Mouse (Mus musculus): ENCODE measurements around the gene Mrpl52.

The Mrpl52 gene

DNA sequence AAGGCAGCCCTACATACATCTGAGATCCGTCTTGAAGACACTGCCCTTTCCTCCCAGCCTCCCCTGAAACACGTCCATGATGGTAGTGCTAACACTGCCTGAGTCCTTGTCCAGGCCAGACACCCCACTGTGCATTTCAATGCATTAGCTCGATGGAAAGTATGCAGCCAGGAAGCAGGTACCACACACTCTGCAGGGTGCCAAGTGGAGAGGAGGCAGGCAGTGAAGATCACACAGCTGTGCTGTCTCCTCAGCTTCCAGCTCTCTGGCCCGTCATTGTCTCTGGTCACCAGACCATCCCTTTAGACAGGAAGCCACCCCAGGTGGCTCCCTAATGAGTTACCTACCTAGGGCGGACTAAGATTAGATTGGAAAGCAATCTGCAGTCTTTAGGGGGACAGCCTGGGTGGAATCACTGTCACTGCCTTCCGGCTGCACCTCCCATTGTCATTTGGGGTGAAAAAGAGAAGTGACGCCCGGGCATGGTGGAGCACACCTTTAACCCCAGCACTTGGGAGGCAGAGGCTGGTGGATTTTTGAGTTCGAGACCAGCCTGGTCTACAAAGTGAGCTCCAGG lies 14.6 kb upstream of the Mrpl52 start:
- no peak for DNase-seq (ENCODE audit: low read depth, low spot score)

DNA sequence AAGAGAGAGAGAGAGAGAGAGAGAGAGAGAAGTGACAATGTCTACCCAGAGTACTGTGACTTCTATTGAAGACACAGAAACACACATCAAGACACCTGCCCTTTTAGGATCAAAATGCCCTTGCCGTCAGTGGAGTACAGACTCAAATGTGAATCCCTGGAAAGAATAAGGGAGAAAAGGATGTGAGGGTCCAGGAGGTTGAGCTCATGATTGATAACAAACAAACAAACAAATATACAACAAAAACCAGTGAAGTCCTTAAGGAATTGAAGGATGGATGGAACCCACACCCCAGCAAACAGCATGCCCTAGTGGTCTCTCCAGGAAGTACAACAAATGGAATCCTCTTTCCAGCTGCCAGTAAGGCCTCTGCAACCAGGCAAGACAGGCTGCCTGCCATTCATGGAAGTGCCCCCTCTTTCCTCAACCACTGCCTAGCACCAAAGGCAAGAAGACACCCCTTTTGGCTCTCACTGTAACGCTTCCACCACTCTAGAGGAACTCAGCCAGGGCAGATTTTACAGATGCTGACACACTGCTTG lies 14.0 kb upstream of the Mrpl52 start:
- no peak for DNase-seq (ENCODE audit: low read depth, low spot score)

DNA sequence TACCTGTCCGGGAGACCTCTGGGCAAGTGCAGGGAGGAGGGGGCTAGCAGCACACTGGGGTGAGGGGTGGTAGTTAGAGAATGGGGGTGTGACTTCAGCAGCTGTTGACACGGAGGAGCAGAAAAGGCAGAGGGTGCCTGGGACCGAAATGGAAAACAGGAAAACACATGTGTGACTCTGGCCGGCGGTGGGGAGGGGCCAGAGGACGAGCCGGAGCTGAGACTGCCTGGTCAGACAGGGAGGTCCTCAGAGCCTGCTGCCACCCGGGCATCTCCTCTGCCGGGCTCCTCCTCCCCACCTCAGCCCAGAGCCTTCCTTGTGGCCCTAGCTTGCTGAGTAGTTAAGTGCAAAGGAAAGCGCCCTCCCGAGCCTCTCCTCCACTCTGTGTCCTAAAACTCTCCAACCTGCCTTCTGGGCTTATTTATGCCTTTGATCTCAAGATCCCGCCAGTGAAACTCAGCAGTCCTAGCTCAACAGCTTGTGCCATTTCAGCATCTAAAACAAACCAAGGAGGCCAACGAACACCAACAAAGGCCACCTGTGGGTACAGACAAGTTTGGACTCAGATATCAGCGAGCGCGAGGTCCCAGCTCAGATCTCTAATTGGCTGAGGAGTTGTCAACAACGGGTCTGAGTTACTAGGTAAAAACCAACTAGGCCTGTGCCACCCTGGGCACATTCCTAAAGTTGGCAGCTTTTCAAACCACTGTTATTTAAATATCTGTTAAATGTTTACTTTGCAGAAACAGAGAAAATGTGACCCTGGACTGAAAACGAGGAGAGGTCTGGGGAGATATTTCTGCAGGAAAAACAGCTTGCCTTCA lies 12.6 kb upstream of the Mrpl52 start:
- DNase-seq (ENCODE audit: low read depth, low spot score): no peak

DNA sequence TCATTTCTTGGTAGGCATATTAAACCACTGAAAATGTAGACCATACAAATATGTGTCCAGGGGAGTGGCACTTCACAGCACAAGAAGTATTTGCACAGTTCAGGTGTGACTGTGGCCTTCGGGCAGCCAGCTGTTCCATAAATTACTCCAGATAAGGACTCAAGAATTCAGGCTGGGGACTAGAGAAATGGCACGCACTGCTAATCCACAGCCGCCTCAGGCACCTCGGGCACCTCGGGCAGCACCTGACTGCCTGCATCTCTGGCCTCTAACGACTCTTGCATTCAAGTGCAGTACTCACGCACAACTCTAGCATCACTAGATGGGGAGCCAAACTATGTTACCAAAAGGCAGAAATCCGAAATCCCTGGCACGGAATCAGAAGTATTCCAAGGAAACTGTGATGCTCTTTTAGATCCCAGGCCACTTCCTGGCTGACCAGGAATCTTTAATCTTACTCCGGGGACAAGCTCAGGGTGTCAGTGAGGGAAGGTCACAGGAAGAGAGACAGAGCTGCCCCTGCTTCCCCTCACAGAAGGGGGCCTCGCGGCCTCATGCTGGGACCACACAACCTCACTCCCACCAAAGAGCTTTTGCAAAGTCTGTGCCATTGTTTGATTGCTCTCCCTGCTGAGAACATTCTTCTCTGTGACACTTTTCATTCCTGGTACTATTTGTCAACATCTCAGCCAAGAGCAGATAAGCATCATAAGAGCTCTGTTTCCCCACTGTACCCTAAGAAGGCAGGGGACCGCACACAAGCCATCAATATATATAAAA lies 11.3 kb upstream of the Mrpl52 start:
- no peak for DNase-seq (ENCODE audit: low read depth, low spot score)

DNA sequence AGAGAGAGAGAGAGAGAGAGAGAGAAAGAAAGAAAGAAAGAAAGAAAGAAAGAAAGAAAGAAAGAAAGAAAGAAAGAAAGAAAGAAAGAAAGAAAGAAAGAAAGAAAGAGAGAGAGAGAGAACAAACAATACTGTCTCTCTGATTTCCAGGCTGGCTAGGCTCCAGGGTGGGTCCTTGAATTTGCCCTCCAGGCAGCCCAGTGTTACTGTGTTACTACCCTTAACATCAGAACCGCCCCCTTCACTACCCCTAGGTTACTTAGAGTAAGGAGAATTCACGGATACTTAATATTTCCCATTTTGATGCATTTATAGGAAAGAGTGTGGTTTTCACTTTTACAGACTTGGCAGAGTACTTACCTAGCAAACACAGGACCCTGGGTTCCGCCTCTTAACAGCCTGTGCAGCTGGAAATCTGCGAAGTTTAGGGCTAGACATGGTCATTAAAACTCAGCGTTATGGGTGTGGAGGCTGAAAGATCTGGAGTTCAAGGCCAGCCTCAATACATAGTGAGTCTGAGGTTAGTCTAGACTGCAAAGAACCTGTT lies 10.4 kb upstream of the Mrpl52 start:
- no peak for DNase-seq (ENCODE audit: low read depth, low spot score)

DNA sequence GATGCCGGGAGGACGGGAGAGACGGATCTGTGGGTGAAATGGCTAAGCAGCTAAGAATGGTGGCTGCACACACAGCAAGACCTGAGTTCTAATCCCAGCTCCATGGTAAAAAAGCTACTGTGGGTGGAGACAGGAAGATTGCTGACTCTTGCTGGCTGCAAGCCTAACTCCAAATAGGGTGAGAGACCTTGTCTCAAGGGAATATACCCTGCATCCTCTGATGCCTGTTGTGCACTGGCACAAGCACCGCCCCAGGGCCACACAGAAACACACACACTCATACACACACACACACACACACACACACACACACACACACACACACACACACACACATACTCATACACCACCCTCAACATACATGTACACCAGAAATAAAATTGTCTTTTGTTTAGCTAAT lies 9.9 kb upstream of the Mrpl52 start:
- no peak for DNase-seq (ENCODE audit: low read depth, low spot score)

DNA sequence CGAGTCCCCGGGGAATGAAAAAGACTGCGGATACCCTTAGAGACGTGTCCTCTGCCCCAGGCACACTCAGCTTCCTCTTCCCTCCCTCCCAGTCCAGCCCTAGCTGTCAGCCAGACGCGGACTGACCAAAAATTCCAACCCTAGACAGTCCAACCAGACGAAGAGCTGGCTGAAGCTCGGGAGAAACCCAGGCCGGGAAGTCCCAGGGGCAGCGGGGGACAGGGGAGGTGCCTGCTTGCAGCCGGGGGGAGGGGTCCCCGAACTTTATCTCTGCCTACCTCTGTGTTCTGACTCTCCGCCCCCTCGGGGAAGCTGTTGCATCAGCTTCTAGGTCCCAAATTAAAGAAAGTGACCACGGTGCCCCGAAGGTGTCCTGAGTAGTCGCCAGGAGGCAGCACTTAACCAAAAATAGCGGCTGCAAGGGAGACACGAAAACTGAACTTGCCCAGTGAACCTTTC lies 9.1 kb upstream of the Mrpl52 start, which contains the start of gene Slc7a7:
TSS of gene Slc7a7 (minus strand) at position 158 of the 459 bp plus-strand sequence.
- DNase-seq (ENCODE audit: low read depth, low spot score): no peak

DNA sequence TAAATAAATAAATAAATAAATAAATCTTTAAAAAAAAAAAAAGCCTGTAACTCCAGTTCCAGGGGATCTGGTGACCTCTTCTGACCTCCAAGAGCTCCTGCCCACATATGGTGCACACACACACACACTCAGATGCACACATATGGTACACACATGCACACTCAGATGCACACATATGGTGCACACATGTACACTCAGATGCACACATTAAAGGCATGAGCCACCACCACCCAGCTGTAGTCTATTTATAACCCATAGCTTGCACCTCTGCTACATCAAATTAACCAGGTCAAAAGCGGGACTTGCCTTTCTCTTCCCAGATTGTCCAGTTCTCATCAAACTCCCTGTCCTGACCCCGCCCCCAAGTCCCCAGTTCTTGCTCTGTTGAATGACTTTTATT lies 5.7 kb upstream of the Mrpl52 start:
- no peak for DNase-seq (ENCODE audit: low read depth, low spot score)

DNA sequence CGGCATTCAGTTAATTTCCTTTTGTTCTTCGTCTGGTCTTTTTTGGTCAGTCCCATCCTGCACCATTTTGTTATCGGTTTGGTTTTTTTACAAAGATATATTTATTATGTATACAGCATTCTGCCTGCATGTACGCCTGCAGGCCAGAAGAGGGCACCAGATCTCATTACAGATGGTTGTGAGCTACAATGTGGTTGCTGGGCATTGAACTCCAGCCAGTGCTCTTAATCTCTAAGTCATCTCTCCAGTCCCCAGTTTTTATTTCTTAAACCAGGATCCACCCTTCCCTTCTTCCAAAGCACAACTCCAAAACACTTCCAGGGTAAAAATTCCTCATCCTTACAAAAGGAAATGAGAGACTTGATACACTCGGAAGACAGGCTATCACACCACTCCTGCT lies 3.3 kb upstream of the Mrpl52 start:
- no peak for DNase-seq (ENCODE audit: low read depth, low spot score)

DNA sequence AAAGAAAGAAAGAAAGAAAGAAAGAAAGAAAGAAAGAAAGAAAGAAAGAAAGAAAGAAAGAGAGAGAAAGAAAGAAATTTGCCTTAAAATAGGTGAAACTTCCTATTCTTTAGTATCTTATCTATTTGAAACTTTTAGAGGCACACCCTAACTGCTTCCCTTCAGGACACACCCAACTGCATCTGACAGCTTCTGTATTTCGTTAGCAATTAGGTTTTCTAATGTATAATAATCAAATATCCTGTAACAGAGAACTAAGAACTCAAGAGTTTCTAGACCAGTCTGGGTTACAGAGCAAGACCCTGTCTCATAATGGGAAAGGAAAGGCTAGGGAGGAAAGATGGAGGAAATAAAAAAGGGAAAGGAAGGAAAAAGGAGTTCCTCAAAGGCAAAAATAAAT lies 2.1 kb upstream of the Mrpl52 start:
- no peak for DNase-seq (ENCODE audit: low read depth, low spot score)

DNA sequence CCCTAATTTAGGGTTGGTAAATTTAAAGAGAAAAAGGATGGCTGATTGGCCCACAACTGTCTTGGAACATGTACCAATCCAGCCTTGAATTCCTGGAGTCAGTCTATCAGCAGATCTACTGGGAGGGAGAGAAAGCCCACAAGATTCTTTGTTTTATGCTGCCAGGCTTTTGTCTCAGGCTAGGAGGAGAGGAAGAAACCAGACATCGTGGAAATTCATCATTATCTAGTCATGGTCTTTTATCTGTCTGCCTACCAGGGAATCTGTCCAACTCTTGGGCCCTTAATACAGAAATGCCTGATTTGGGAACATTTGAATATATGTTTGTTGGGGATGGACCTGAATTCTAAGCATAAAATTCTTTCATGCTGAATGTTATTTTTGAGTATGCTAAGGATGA lies 1.2 kb upstream of the Mrpl52 start:
- no peak for DNase-seq (ENCODE audit: low read depth, low spot score)

DNA sequence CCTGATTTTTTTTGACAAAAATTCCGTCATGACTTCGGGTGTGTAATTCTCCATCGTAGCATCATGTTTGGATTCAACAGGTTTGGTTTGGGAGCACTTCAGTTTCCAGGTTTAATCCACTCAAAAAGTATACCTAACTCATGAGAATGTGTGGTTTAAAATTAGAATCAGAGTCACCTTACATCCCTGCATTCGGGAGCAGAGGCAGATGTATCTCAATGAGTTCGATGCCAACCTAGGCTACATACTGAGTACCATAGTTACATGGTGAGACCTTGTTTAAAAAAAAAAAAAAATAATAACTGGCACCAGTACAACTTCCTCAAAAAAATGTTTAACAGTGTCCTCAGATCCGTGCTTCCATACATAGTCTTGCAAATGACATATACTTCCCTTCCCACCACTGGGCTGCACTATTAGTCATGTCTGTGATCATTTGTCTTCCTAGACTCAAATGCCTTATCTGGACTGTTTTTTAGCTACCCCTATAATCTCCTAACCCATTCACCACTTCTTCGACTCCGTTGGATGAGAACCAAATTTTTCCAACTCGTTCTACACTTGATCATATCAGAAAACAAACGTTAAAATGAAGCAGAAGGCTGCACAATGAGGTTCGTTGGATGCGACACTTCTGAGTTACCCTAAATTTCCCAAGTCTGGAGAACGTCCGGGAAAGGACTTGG lies 563 bp upstream of the Mrpl52 start:
- no peak for DNase-seq (ENCODE audit: low read depth, low spot score)

DNA sequence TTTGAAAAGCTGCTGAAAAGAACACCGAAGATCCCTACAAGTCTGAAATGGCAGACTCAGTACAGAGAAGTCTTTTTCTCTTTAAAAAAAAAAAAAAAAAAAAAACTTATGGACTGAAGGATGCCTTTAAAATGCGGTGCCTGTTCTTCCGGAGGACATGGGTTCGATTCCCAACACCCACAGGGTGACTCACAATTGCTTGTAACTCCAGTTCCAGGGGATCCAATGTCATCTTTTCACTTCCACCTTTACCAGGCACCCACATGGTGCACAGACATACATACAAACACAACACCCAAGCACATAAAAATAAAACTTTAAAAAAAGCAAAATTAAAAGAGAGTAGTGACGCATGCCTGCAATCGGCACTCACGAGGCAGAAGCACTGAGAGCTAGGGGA lies 987 bp downstream of the Mrpl52 start:
- DNase-seq (ENCODE audit: low read depth, low spot score): no peak

DNA sequence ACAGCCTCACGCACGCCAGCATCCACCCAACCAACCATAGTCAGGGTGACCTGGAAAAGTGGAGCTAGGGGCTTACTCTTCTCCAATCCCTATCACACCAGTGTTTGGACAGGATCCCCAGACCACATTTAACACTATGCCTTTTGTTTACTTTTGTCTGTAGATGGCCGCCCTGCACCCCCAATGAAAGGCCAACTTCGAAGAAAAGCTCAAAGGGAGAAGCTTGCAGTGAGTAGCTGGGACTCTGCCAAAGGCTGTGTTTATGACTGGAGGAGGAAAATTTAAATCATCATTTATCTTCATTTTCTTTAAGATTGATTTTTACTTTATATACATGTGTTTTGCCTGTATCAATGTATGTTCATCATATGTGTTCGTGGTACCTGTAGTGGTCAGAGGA lies 1.7 kb downstream of the Mrpl52 start:
- DNase-seq (ENCODE audit: low read depth, low spot score): no peak

DNA sequence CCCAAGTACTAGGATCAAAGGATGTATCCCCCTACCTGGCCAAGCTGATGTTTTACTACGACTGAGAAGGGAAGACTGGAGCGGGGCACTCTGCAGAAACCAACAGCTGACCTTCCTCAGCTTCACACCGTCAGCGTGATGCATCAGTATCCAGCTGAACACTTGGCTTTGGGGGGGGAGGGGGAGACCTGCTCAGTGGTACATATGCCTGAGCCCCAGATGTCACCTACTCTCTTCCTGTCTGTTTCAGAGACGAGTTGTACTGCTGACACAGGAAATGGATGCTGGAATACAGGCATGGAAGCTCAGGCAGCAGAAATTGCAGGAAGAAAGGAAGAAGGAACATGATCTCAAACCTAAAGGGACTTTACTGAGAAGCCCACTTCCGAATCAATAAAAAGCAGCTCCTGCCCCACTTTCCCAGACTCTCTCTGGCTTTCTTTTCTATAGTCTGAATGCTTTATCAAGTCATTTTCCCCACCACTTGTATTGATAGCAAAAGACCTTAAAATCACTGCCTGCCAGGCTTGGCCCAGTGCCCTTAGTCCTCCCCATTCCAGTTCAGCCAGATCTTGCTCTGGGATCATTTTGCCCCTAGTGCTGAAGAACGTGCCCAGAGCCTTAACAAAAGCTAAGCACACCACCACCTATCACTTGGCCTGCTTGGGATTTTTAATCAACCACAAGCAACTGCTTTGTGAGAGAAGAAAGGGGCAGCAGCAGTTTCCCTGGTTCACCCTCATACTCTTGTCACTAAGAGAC lies 2.8 kb downstream of the Mrpl52 start:
- no peak for DNase-seq (ENCODE audit: low read depth, low spot score)

DNA sequence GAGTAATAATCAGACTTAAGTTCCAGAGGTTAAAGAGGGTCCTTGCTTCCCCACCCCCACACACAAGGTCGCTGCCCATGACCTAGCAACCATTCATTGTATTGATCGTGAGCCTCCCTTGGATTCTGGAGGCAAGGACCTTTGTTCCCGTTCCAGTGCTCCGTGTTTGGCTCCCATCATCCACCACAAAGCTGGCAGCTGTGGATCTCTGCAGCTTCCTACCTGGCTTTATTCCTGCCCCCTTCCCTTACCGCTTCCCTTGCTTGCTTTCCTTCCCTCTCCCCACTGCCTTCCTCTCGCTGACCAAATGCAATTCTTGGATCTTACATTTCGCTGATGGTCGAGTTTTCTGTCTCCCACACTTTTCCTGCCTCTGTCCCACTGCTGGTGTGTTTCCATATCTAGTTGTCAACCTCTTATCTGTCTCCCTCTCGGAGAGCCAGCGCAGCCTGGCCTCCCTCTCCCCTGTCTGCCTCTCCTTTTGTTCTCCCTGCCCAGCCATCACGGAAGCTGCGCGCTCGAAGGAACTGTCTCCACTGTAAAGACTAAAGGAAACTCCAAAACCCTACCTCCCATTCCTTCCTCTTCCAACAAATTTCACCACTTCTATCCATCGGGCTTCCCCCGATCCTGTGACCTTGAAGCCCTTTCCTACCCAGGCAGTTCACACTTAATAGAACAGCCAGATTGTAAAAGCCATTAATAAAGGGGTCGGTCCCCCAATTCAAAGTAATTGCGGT lies 3.9 kb downstream of the Mrpl52 start:
- DNase-seq (ENCODE audit: low read depth, low spot score): no peak

DNA sequence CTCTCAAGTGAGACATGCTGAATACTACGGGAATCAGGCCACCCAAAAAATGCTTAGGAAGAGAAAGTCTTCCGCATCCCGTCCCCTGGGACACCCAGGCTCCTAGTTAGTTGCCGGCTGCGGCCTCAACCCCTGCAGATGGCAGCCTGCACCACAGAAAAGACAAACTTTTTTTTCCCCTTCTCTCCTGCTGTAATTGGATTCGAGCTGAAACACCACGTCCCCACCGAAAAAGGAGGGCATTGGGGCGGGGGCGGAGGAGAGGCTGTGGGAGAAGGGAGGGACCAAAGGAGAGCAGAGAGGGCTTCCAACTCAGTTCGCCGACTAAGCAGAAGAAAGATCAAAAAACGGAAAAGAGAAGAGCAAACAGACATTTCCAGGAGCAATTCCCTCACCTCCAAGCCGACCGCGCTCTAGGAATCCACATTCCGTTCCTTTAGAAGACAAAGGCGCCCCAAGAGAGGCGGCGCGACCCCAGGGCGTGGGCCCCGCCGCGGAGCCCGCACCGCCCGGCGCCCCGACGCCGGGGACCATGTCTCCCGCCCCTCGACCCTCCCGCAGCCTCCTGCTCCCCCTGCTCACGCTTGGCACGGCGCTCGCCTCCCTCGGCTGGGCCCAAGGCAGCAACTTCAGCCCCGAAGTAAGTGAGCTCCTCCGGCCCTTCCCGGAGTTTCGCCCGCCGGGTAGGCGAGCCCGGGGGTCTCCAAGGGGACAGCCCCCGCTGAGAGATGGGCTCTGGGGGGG lies 4.8 kb downstream of the Mrpl52 start, which contains the start of gene Mmp14:
TSS of gene Mmp14 (plus strand) at position 279 of the 744 bp plus-strand sequence.
- no peak for DNase-seq (ENCODE audit: low read depth, low spot score)

DNA sequence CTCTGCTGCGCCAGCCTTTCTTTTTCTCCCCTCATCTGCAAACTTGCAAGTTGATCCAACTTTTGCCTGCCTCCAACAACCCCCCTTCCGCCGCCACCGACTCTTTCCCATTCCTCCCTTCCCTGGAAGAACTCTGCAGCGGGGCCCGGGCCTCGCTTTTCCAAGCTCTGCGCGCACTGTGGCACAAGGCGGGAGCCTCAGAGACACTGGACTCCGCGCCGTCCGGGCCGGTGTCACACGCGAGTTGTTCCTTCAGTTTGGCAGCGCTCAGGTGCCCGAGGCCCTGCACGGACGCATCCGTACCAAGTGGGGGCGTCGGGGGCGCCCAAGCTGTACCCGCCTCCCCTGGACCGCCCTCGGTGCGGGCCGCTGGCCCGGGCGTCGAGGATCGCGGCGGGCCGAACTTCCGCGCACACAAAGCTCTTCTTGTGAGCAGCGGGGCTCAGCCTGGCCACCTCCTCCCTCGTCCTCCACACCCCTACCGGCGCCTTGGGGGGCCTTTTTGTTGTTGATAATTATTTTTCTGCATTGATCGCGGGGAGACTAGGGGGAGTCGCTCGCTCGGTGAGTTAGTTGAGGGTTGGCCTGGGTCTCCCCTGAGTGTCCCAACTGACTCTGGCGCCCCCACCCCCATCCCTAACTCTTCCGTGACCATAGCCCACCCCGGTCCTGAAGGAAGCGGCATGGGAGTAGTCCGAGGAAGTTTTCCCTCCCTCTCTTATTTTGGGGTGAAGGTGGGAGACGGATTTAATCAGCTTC lies 5.5 kb downstream of the Mrpl52 start:
- no peak for DNase-seq (ENCODE audit: low read depth, low spot score)

All from retina, adult 2 months (tissue).